Mouse (Mus musculus) embryonic facial prominence, embryonic 15.5 days (tissue): ENCODE measurements around the gene A230050P20Rik. TPM values are rescaled to one million over a fixed set of nuclear protein-coding genes. Genes with fewer than 3 reads are reported as not detected.

ENCODE experiments used
- ATAC-seq: fragments of 200-750 bp; cut with Nextera tagmentation; 2 replicates; pipeline ENCODE4 v1.8.0; 2017; ENCODE audit warnings: low read depth, moderate TSS enrichment; ENCODE audit not compliant: insufficient number of reproducible peaks, low FRiP score, low TSS enrichment
- H3K27ac ChIP-seq: fragments of 300-500 bp; sonication (generic); replicated peaks from 2 replicates; pipeline ENCODE4 v1.5.1; 2015; ENCODE audit warnings: mild to moderate bottlenecking, inconsistent platforms
- H3K27me3 ChIP-seq: fragments of 300-500 bp; sonication (generic); 2 replicates; pipeline ENCODE4 v1.6.1; 2015; ENCODE audit warnings: inconsistent platforms
- H3K36me3 ChIP-seq: fragments of 300-500 bp; sonication (generic); 2 replicates; pipeline ENCODE4 v1.6.1; 2015; ENCODE audit warnings: mild to moderate bottlenecking, inconsistent platforms
- H3K4me1 ChIP-seq: fragments of 300-500 bp; sonication (generic); 2 replicates; pipeline ENCODE4 v1.6.1; 2015; ENCODE audit warnings: inconsistent platforms
- H3K4me2 ChIP-seq: fragments of 300-500 bp; sonication (generic); replicated peaks from 2 replicates; pipeline ENCODE4 v1.6.1; 2015; ENCODE audit warnings: mild to moderate bottlenecking, inconsistent platforms
- H3K4me3 ChIP-seq: fragments of 300-500 bp; sonication (generic); replicated peaks from 2 replicates; pipeline ENCODE4 v1.5.1; 2015; ENCODE audit warnings: mild to moderate bottlenecking, inconsistent platforms
- H3K9ac ChIP-seq: fragments of 300-500 bp; sonication (generic); 2 replicates; pipeline ENCODE4 v1.6.1; 2015; ENCODE audit warnings: inconsistent platforms
- H3K9me3 ChIP-seq: fragments of 300-500 bp; sonication (generic); replicated peaks from 2 replicates; pipeline ENCODE4 v1.6.1; 2016; ENCODE audit warnings: inconsistent platforms
- WGBS: fragments of 180-500 bp; shearing (Covaris S2); methylation state at CpG from one replicate; pipeline ENCODE4 v1.1.7; 2015; 5-methylcytosine and 5-hydroxymethylcytosine counted together
- polyA plus RNA-seq: library from polyadenylated mRNA; unstranded; fragments of >200 nt; fragmentation: Nextera tagmentation; extraction: Ambion mirVana; gene quantifications from 2 replicates; pipeline ENCODE4 v1.2.1, GENCODE M21; 2015

The A230050P20Rik gene
- polyA plus RNA-seq, 1 experiment from 2014 or later, result 18.4 TPM

- ATAC-seq, result peak; percentile 56; the same call in 1 of the 2 replicates
- Histone ChIP-seq H3K9ac (peak overlapping the region; percentile 79), H3K27ac (peak overlapping the region; percentile 95), H3K4me1 (peaks cover 12% of the 10 kb centered on the region), H3K4me3 (peak overlapping the region; percentile 98), H3K27me3 (no peaks in the 10 kb centered on the region), H3K4me2 (peak overlapping the region; percentile 76), H3K9me3 (no peaks in the 10 kb centered on the region), H3K36me3 (peaks cover 42% of the 10 kb centered on the region)
- under 1% methylated on average over 30 of the region's 30 CpGs for WGBS
These were observed 19.9 kb downstream of the A230050P20Rik start for GRCm38 (mm10) chr9:20888386-20888765.

GRCm38 (mm10) chr9:20889185-20890141 lies 21.0 kb downstream of the A230050P20Rik start:
- no peak overlapping the region for H3K27ac ChIP-seq
- peaks cover 12% of the 10 kb centered on the region for H3K4me1 ChIP-seq
- H3K36me3 ChIP-seq, result peaks cover 53% of the 10 kb centered on the region
- no peaks in the 10 kb centered on the region for H3K27me3 ChIP-seq
- H3K4me2 ChIP-seq, result peak overlapping the region; percentile 76
- H3K9me3 ChIP-seq, result no peaks in the 10 kb centered on the region
- 71% methylated on average over 29 of the region's 29 CpGs for WGBS
- H3K4me3 ChIP-seq, result peak overlapping the region; percentile 98
- no peak for ATAC-seq
- peak overlapping the region; percentile 9; the same call in 1 of the 2 replicates for H3K9ac ChIP-seq

GRCm38 (mm10) chr9:20890411-20890810 lies 22.0 kb downstream of the A230050P20Rik start:
- Histone ChIP-seq H3K4me2 (no peak overlapping the region), H3K4me1 (peaks cover 12% of the 10 kb centered on the region), H3K36me3 (peaks cover 62% of the 10 kb centered on the region), H3K27me3 (no peaks in the 10 kb centered on the region), H3K4me3 (no peak overlapping the region), H3K27ac (no peak overlapping the region), H3K9ac (no peak overlapping the region), H3K9me3 (no peaks in the 10 kb centered on the region)
- no peak for ATAC-seq
- 91% methylated on average over 5 of the region's 5 CpGs for WGBS

- Histone ChIP-seq H3K27me3 (no peaks in the 10 kb centered on the region), H3K36me3 (peaks cover 73% of the 10 kb centered on the region), H3K4me1 (peaks cover 16% of the 10 kb centered on the region), H3K27ac (no peak overlapping the region), H3K9ac (no peak overlapping the region), H3K4me3 (no peak overlapping the region), H3K9me3 (no peaks in the 10 kb centered on the region), H3K4me2 (no peak overlapping the region)
- ATAC-seq, result no peak
- 76% methylated on average over 26 of the region's 26 CpGs for WGBS
These were observed 23.1 kb downstream of the A230050P20Rik start for GRCm38 (mm10) chr9:20891339-20892103.

GRCm38 (mm10) chr9:20892104-20892653 lies 23.7 kb downstream of the A230050P20Rik start:
- Histone ChIP-seq H3K4me3 (no peak overlapping the region), H3K9me3 (no peaks in the 10 kb centered on the region), H3K36me3 (peaks cover 78% of the 10 kb centered on the region), H3K4me1 (peaks cover 22% of the 10 kb centered on the region), H3K27me3 (no peaks in the 10 kb centered on the region), H3K9ac (no peak overlapping the region), H3K4me2 (no peak overlapping the region), H3K27ac (no peak overlapping the region)
- 61% methylated on average over 5 of the region's 5 CpGs for WGBS
- ATAC-seq, result no peak

GRCm38 (mm10) chr9:20893069-20893468 lies 24.6 kb downstream of the A230050P20Rik start:
- no peak overlapping the region for H3K4me2 ChIP-seq
- no peak for ATAC-seq
- peaks cover 78% of the 10 kb centered on the region for H3K36me3 ChIP-seq
- WGBS, result 57% methylated on average over 5 of the region's 5 CpGs
- H3K27ac ChIP-seq, result no peak overlapping the region
- peaks cover 30% of the 10 kb centered on the region for H3K4me1 ChIP-seq
- no peak overlapping the region for H3K9ac ChIP-seq
- no peaks in the 10 kb centered on the region for H3K27me3 ChIP-seq
- H3K9me3 ChIP-seq, result no peaks in the 10 kb centered on the region
- no peak overlapping the region for H3K4me3 ChIP-seq

- Histone ChIP-seq H3K4me1 (peaks cover 29% of the 10 kb centered on the region), H3K27me3 (no peaks in the 10 kb centered on the region), H3K27ac (no peak overlapping the region), H3K36me3 (peaks cover 78% of the 10 kb centered on the region), H3K9ac (no peak overlapping the region), H3K4me2 (no peak overlapping the region), H3K4me3 (no peak overlapping the region), H3K9me3 (no peaks in the 10 kb centered on the region)
- WGBS, result 84% methylated on average over 13 of the region's 13 CpGs
- no peak for ATAC-seq
These were observed 25.3 kb downstream of the A230050P20Rik start for GRCm38 (mm10) chr9:20893590-20894343.

- 88% methylated on average over 15 of the region's 15 CpGs for WGBS
- no peak for ATAC-seq
- Histone ChIP-seq H3K4me2 (no peak overlapping the region), H3K27me3 (no peaks in the 10 kb centered on the region), H3K27ac (no peak overlapping the region), H3K36me3 (peaks cover 74% of the 10 kb centered on the region), H3K4me3 (no peak overlapping the region), H3K9me3 (no peaks in the 10 kb centered on the region), H3K4me1 (peaks cover 26% of the 10 kb centered on the region), H3K9ac (no peak overlapping the region)
These were observed 26.2 kb downstream of the A230050P20Rik start for GRCm38 (mm10) chr9:20894629-20895028.

- WGBS, result 94% methylated on average over 9 of the region's 9 CpGs
- Histone ChIP-seq H3K9ac (no peak overlapping the region), H3K4me2 (no peak overlapping the region), H3K4me3 (no peak overlapping the region), H3K4me1 (peaks cover 24% of the 10 kb centered on the region), H3K36me3 (peaks cover 66% of the 10 kb centered on the region), H3K27me3 (no peaks in the 10 kb centered on the region), H3K9me3 (no peaks in the 10 kb centered on the region), H3K27ac (no peak overlapping the region)
- ATAC-seq, result no peak
These were observed 26.9 kb downstream of the A230050P20Rik start for GRCm38 (mm10) chr9:20895382-20895781.

- peak overlapping the region; percentile 98 for H3K9ac ChIP-seq
- no peaks in the 10 kb centered on the region for H3K9me3 ChIP-seq
- H3K4me2 ChIP-seq, result peak overlapping the region; percentile 91
- H3K4me3 ChIP-seq, result peak overlapping the region; percentile 96
- peaks cover 31% of the 10 kb centered on the region for H3K4me1 ChIP-seq
- H3K36me3 ChIP-seq, result peaks cover 41% of the 10 kb centered on the region
- WGBS, result 4% methylated on average over 36 of the region's 39 CpGs
- no peaks in the 10 kb centered on the region for H3K27me3 ChIP-seq
- peak overlapping the region; percentile 71 for H3K27ac ChIP-seq
- peak; percentile 51 for ATAC-seq
These were observed 29.5 kb downstream of the A230050P20Rik start for GRCm38 (mm10) chr9:20897736-20898510.
